Mouse (Mus musculus) natural killer cell, adult 2 months (primary cell): ENCODE data around the gene Sat2.
A peak's percentile ranks its signal among the peaks of the same experiment; 100 is the strongest.

Source experiments
- DNase-seq, 2 experiments: peaks; one replicate each; pipeline ENCODE4 v3.0.0; 2022; ENCODE audit warnings: low spot score in 2 of 2

Sat2 gene

GRCm38 (mm10) chr11:69621571-69622268 is at the start of gene Sat2:
Sat2 (plus strand) TSS chr11:69622024.
- no peak for DNase-seq

GRCm38 (mm10) chr11:69575220-69575619 is 46.6 kb upstream of the Sat2 start:
- peak in 1 of 2 experiments; percentile 29 for DNase-seq

GRCm38 (mm10) chr11:69576307-69576706 is 45.5 kb upstream of the Sat2 start:
- no peak for DNase-seq

GRCm38 (mm10) chr11:69578301-69578700 is 43.5 kb upstream of the Sat2 start:
- DNase-seq, result no peak

DNA sequence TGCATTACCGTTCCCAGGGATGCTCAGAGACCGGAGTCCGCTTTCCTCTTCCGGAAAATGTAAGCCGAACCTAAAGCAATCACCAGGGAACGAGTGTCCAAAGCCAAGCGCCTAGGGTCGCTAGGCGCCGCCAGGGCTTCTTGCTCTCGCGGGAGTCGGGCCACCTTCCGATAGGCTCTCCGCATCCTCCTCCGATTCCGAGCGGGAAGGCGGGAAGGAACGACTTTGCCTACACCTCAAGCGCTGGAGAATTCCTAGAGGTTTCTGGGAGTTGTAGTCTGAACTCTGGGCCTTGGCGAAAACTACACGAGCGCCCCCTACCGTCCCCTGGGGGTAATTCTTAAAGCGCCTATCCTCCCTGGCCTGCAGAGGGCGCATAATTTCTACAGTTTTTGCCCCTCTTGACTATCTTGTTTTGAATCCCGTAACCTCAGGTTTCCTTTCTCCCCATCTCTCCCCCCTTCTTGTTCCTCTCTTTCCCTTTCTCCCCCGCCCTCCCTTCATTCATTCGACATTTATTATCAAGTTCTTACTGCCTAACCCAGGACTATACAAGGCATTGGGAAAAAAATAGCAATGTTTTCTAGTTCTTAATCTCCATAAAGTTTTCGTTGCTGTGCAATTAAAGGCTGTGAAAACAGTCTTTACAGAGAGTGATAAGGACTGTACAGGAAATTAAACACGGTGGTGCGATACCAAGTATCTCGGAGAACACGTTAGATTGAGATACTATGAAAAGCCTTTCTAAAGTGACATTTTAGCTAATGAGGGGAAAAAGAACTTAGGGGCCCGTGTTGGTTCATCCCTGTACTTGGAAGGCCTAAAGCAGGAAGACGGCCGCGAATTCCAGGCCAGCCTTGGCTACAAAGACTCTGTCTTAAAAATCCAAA is 42.5 kb upstream of the Sat2 start:
- peak; percentile 95 to 96 for DNase-seq

GRCm38 (mm10) chr11:69580091-69580514 is 41.7 kb upstream of the Sat2 start, which contains the start of the genes Wrap53 and Trp53:
Wrap53 (minus strand) TSS chr11:69580255.
Trp53 (plus strand) TSS chr11:69580359.
- peak; percentile 89 to 91 for DNase-seq

DNA sequence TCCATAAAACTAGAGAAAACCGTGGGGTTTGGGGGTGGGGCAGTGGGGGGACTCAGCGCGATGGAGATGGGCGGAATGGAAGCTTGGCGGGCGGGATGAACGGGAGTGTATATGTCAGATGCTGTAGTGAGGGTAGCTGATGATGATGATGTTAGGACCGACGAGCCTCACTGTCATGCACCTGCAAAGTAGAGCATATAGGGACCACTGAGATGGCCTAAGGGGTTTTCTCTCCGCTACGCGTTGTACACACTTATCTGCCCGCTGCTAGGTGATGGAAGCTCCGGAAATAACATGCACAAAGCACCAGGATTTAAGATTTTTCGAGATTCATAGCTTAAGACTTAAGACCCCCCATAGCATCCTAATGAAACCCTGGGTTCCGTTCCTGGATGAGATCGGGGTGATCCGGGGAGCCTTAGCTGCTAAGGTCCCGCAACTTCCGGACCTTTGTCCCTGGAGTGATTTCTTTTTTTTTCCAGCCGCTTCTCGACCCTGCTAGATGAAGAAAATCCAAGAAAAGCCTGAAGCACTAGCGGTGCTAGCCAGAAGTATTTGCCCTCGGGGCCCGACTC is 41.2 kb upstream of the Sat2 start:
- DNase-seq, result peak; percentile 19 to 22

DNA sequence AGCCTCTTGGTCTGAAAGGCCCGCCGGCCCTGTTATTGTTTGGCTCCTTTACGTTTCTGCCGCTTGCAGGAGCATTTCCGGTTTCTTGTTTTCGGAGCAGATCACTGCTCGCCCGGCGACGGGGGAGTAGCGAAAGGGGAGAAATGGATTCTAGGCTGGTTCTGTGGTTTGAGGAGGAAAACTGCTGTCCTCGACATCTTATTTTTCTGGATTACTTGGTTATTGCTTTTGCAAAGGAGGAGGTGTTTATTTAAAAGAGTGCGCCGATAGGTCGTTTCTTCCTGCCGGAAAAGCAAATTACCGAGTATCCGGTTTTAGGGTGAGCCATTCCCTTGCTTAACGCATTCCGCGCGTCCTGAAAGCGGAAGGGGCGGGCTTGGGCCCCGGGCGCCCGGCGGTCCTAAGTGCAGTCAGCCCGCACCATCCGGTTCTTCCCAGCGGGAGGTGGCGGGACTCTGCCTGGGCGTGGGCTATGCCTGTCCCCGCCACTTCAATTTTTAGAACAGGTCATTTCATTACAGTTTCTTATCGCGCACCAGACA is 40.6 kb upstream of the Sat2 start:
- DNase-seq, result peak; percentile 81 to 83

- no peak for DNase-seq
These were observed 40.0 kb upstream of the Sat2 start for GRCm38 (mm10) chr11:69581814-69582213.

GRCm38 (mm10) chr11:69582230-69582805 is 39.5 kb upstream of the Sat2 start:
- DNase-seq, result no peak

DNA sequence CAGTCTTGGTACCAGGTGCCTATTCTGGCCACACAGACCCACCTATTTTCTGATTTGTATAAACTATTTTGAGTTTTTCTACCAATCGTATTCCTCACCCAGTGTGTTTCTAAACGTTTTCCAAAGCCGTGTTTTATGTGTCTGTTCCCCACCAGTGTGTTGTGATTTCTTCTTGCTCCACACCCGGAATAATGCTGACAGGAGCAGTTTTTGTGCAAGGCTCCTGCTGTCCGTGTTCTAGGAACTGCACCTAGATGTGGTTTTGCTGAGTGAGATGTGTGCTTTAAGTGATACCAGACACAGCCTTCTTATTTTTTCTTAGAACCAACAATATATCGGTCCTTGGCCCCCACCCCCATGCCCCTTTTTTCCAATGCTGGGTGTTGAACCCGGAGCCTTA is 37.8 kb upstream of the Sat2 start:
- DNase-seq, result no peak

DNA sequence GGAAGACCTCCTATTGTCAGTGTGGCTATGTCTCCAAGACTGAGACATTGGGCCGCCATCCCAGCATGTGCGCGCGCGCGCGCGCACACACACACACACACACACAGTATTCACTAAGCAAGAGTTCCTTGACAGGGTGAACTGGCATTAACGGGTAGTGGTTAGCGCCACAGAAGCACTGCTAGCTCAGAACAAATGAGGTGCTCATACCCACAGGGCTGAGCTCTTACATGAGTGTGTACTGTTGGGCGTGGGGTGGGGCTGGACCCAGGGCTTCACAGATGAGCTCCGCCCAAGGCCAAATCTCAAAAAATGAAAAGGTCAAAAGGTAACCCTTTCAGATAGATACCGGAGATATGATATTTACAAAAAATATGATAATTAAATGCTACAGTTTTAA is 36.9 kb upstream of the Sat2 start:
- DNase-seq, result no peak

DNA sequence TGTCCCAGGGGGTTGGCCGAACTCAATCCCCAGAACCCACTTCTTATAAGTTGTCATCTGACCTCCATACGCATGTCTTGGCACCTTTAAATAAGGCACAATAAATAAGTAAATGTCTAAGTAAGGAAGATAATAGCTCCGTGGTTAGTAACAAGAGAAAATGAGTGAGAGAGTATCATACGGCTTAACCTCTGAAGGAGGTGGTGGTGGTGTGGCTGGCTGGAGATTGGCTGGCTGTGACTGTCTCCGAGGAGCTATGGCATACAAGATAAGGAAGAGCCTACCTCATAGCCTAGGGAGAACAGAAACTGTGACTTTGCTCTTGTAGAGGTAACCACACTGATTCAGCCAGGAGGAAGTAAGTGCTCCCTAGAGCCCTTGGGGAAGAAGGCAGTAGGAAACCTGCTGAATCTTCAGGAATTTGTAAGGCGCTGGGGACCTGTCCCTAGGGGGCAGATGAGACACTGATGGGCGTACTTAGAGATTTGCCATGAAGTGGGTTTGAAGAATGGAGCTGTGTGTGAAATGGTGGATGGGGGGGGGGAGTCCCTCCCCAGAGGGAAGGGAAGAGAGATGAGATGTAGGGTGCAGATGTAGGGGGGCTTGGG is 36.0 kb upstream of the Sat2 start:
- no peak for DNase-seq

GRCm38 (mm10) chr11:69589207-69589834 is 32.5 kb upstream of the Sat2 start:
- no peak for DNase-seq

GRCm38 (mm10) chr11:69590622-69591021 is 31.2 kb upstream of the Sat2 start:
- no peak for DNase-seq

DNA sequence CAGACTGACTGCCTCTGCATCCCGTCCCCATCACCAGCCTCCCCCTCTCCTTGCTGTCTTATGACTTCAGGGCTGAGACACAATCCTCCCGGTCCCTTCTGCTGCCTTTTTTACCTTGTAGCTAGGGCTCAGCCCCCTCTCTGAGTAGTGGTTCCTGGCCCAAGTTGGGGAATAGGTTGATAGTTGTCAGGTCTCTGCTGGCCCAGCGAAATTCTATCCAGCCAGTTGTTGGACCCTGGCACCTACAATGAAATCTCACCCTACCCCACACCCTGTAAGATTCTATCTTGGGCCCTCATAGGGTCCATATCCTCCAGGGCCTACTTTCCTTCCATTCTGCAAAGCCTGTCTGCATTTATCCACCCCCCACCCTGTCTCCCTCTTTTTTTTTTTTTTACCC is 30.4 kb upstream of the Sat2 start:
- no peak for DNase-seq

GRCm38 (mm10) chr11:69591899-69592637 is 29.8 kb upstream of the Sat2 start:
- DNase-seq, result no peak

- DNase-seq, result no peak
These were observed 29.0 kb upstream of the Sat2 start for GRCm38 (mm10) chr11:69592799-69593198.

DNA sequence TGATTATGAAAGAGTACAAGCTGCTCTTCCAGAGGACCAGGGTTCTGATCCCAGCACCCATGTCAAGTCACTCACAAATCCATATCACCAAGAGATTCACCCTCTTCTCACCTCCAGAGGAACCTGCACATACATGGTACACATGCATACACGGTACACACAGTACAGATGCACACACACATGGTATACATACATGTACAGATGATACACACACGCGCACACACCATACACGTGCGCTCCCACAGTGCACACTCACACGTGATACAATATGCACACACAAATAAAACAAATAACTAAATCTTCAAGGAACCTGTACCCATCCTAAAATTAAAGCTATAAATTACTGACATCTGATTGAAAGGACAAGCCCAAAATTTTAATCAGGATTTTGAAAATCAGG is 27.0 kb upstream of the Sat2 start:
- no peak for DNase-seq

- DNase-seq, result no peak
These were observed 22.4 kb upstream of the Sat2 start for GRCm38 (mm10) chr11:69599436-69599835.
